Mouse (Mus musculus) midbrain, postnatal 0 days (tissue): Measurements from ENCODE around the gene Msh5. TPM values are rescaled to one million over a fixed set of nuclear protein-coding genes. Genes with fewer than 3 reads are reported as not detected.

ENCODE experiments used
- ATAC-seq: fragments of 200-750 bp; cut with Nextera tagmentation; 2 replicates; pipeline ENCODE4 v1.8.0; 2017; ENCODE audit warnings: moderate number of reproducible peaks, mild to moderate bottlenecking, moderate TSS enrichment, moderate library complexity; ENCODE audit not compliant: low FRiP score
- DNase-seq: peaks from one replicate; pipeline ENCODE4 v3.0.0-alpha.2; 2015; ENCODE audit warnings: low spot score
- H3K27ac ChIP-seq: fragments of 300-500 bp; sonication (generic); 2 replicates; pipeline ENCODE4 v1.5.1; 2014; ENCODE audit warnings: low read depth, mild to moderate bottlenecking, low read length, mixed read lengths
- H3K27me3 ChIP-seq: fragments of 300-500 bp; sonication (generic); 2 replicates; pipeline ENCODE4 v1.6.1; 2014; ENCODE audit warnings: low read length, control low read depth, mixed read lengths; ENCODE audit not compliant: insufficient read depth
- H3K36me3 ChIP-seq: fragments of 300-500 bp; sonication (generic); 2 replicates; pipeline ENCODE4 v1.6.1; 2014; ENCODE audit warnings: low read length, control low read depth, mixed read lengths; ENCODE audit not compliant: insufficient read depth
- H3K4me1 ChIP-seq: fragments of 300-500 bp; sonication (generic); 2 replicates; pipeline ENCODE4 v1.6.1; 2014; ENCODE audit warnings: mild to moderate bottlenecking, control low read depth, antibody characterized with exemption, low read length, mixed read lengths; ENCODE audit not compliant: insufficient read depth
- H3K4me2 ChIP-seq: fragments of 300-500 bp; sonication (generic); 2 replicates; pipeline ENCODE4 v1.6.1; 2014; ENCODE audit warnings: low read depth, mild to moderate bottlenecking, low read length, mixed read lengths; ENCODE audit not compliant: poor library complexity, severe bottlenecking
- H3K4me3 ChIP-seq: fragments of 300-500 bp; sonication (generic); 2 replicates; pipeline ENCODE4 v1.5.1; 2014; ENCODE audit warnings: low read depth, mild to moderate bottlenecking, low read length, moderate library complexity
- H3K9ac ChIP-seq: fragments of 300-500 bp; sonication (generic); replicated peaks from 2 replicates; pipeline ENCODE4 v1.6.1; 2014; ENCODE audit warnings: mild to moderate bottlenecking, low read length, moderate library complexity, mixed read lengths; ENCODE audit not compliant: poor library complexity, severe bottlenecking
- H3K9me3 ChIP-seq: fragments of 300-500 bp; sonication (generic); 2 replicates; pipeline ENCODE4 v1.6.1; 2016; ENCODE audit warnings: low read length, control low read depth
- CTCF ChIP-seq: IDR thresholded peaks from 2 replicates; pipeline ENCODE4 v1.5.1; 2016; ENCODE audit warnings: antibody characterized with exemption, mild to moderate bottlenecking
- WGBS: fragments of 180-500 bp; shearing (Covaris S2); extraction: QIAGEN DNeasy Blood & Tissue Kit; methylation state at CpG from one replicate; pipeline ENCODE4 v1.1.7; 2014; 5-methylcytosine and 5-hydroxymethylcytosine counted together
- polyA plus RNA-seq: library from polyadenylated mRNA; unstranded; fragments of >200 nt; fragmentation: Nextera tagmentation; extraction: Ambion mirVana; gene quantifications from 2 replicates; pipeline ENCODE4 v1.2.1, GENCODE M21; 2015
- total RNA-seq: library from RNA; depleted of rRNA; stranded (reverse); fragments of >200 nt; gene quantifications from 2 replicates; pipeline ENCODE4 v1.2.3, GENCODE M21; 2014

Msh5 gene
- total and polyA plus RNA-seq, 2 experiments from 2014 or later = 1.3 to 3.8 TPM

DNA sequence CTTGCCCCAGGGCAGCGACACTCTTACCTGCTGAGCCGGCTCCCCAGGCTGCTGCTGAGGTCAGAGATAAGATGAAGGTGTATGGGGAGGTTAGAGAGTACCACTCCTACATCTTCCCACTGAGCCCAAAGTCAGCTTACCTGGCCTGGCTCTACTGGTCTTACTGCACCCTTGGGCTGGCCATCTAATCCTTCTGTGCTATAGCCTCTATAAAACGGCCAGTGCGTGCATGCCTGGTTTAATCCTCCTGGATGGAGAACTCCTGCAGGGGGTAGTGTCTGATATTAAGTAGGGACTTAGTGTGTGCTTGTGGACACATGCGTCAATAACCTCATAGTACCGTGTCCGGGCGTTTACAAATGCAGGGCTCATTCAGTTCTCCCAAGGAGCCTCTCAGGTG is 26.0 kb downstream of the Msh5 start:
- Histone ChIP-seq H3K9ac (no peak overlapping the region; the same call in 1 of the 2 replicates), H3K27me3 (no peaks in the 10 kb centered on the region), H3K27ac (no peak overlapping the region), H3K36me3 (peaks cover 10% of the 10 kb centered on the region), H3K4me1 (no peaks in the 10 kb centered on the region), H3K4me3 (no peak overlapping the region), H3K4me2 (no peak overlapping the region), H3K9me3 (no peaks in the 10 kb centered on the region)
- ATAC-seq (no peak), DNase-seq (no peak)
- 82% methylated on average over 8 of the region's 8 CpGs for WGBS
- TF ChIP-seq CTCF = no peak

GRCm38 (mm10) chr17:35019894-35020293 is 26.7 kb downstream of the Msh5 start:
- DNase-seq (no peak), ATAC-seq (no peak)
- H3K9ac ChIP-seq = no peak overlapping the region
- WGBS = 78% methylated on average over 11 of the region's 11 CpGs
- H3K4me1 ChIP-seq = no peaks in the 10 kb centered on the region
- TF ChIP-seq CTCF = no peak
- H3K9me3 ChIP-seq = no peaks in the 10 kb centered on the region
- H3K27me3 ChIP-seq = no peaks in the 10 kb centered on the region
- no peak overlapping the region for H3K27ac ChIP-seq
- H3K4me3 ChIP-seq = no peak overlapping the region
- no peak overlapping the region for H3K4me2 ChIP-seq
- peaks cover 16% of the 10 kb centered on the region for H3K36me3 ChIP-seq

DNA sequence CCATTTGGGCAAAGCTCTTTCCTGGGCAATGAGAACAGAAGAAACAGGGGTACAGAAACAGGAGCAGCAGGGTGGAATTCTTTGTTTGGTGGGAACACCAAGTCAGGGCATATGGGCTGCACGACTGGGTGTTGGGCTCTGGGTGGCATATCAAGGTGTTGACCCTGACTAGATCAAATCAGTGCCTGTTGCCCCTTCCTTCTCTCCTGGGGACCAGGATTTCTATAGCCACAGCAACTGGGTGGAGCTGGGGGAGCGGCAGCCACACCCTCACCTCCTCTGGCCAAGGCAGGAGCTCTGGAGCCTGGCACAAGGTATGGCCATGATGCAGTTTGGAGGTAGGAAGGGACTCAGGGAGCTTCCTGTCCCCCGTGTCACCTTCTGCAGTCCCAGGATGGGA is 28.4 kb downstream of the Msh5 start:
- WGBS = 86% methylated on average over 3 of the region's 3 CpGs
- no peaks in the 10 kb centered on the region for H3K27me3 ChIP-seq
- H3K4me3 ChIP-seq = no peak overlapping the region
- peaks cover 32% of the 10 kb centered on the region for H3K36me3 ChIP-seq
- no peak overlapping the region for H3K9ac ChIP-seq
- ATAC-seq (no peak), DNase-seq (no peak)
- H3K27ac ChIP-seq = no peak overlapping the region
- no peak for TF ChIP-seq CTCF
- H3K4me2 ChIP-seq = no peak overlapping the region
- no peaks in the 10 kb centered on the region for H3K4me1 ChIP-seq
- no peaks in the 10 kb centered on the region for H3K9me3 ChIP-seq

GRCm38 (mm10) chr17:35017706-35018030 is 28.9 kb downstream of the Msh5 start:
- H3K9me3 ChIP-seq = no peaks in the 10 kb centered on the region
- no peaks in the 10 kb centered on the region for H3K4me1 ChIP-seq
- peaks cover 37% of the 10 kb centered on the region for H3K36me3 ChIP-seq
- DNase-seq (no peak), ATAC-seq (no peak)
- H3K9ac ChIP-seq = no peak overlapping the region
- H3K4me2 ChIP-seq = no peak overlapping the region
- no peak overlapping the region for H3K4me3 ChIP-seq
- 72% methylated on average over 14 of the region's 14 CpGs for WGBS
- H3K27me3 ChIP-seq = no peaks in the 10 kb centered on the region
- no peak overlapping the region for H3K27ac ChIP-seq
- TF ChIP-seq CTCF = no peak

GRCm38 (mm10) chr17:35016791-35017705 is 29.5 kb downstream of the Msh5 start:
- ATAC-seq = no peak
- Histone ChIP-seq H3K27me3 (no peaks in the 10 kb centered on the region), H3K27ac (no peak overlapping the region), H3K4me1 (no peaks in the 10 kb centered on the region), H3K9me3 (no peaks in the 10 kb centered on the region), H3K4me3 (no peak overlapping the region), H3K4me2 (no peak overlapping the region), H3K36me3 (peaks cover 43% of the 10 kb centered on the region), H3K9ac (no peak overlapping the region)
- WGBS = 82% methylated on average over 10 of the region's 10 CpGs
- TF ChIP-seq CTCF = no peak
- no peak for DNase-seq

- no peak within 1 kb of the TSS for H3K9ac ChIP-seq
- H3K4me2 ChIP-seq = no peak within 1 kb of the TSS
- H3K4me1 ChIP-seq = no peaks in the 10 kb centered on the region
- H3K36me3 ChIP-seq = peaks cover 50% of the 10 kb centered on the region
- no peak within 1 kb of the TSS for H3K27ac ChIP-seq
- no peak within 1 kb of the TSS for H3K4me3 ChIP-seq
- no peaks in the 10 kb centered on the region for H3K9me3 ChIP-seq
- no peak for TF ChIP-seq CTCF
- peak; percentile 25; the same call in 1 of the 2 replicates for ATAC-seq
- no peaks in the 10 kb centered on the region for H3K27me3 ChIP-seq
- WGBS = 50% methylated on average over 12 of the region's 12 CpGs
- peak; percentile 72 for DNase-seq
Measured at GRCm38 (mm10) chr17:35016376-35016775, 30.2 kb downstream of the Msh5 start, which contains the start of gene Vwa7. Gene Vwa7 (plus strand): TSS chr17:35016579.
